Mouse (Mus musculus): ENCODE measurements around the gene Elovl6. TPM values are rescaled to one million over a fixed set of nuclear protein-coding genes. Genes with fewer than 3 reads are reported as not detected.

The Elovl6 gene
- polyA plus RNA-seq, 1 experiment from 2014 or later = 24.4 TPM

- H3K4me3 ChIP-seq (ENCODE audit: low read depth, low read length) = no peak overlapping the region
- 0 out of 2 replicates have a peak, but pooled peaks cover 5% of the 10 kb centered on the region for H3K36me3 ChIP-seq (ENCODE audit: control insufficient read depth, insufficient read depth, low read length)
- DNase-seq (ENCODE audit: low spot score) = no peak
- H3K4me2 ChIP-seq (ENCODE audit: low read length) = no peak overlapping the region
- H3K27ac ChIP-seq (ENCODE audit: low read depth, low read length) = no peak overlapping the region
- no peak overlapping the region for H3K9ac ChIP-seq (ENCODE audit: low read length)
- no peaks in the 10 kb centered on the region for H3K4me1 ChIP-seq (ENCODE audit: control insufficient read depth, insufficient read depth, low read length)
- ATAC-seq = no peak
- no peaks in the 10 kb centered on the region for H3K9me3 ChIP-seq (replicated peaks; ENCODE audit: control insufficient read depth, low read length)
- no peaks in the 10 kb centered on the region for H3K27me3 ChIP-seq (replicated peaks; ENCODE audit: control insufficient read depth, insufficient read depth, low read length)
- 90% methylated on average over 2 of the region's 2 CpGs for WGBS
Observed at GRCm38 (mm10) chr3:129566013-129566412, 33.9 kb downstream of the Elovl6 start.

- H3K9ac ChIP-seq (ENCODE audit: low read length) = no peak overlapping the region
- DNase-seq (ENCODE audit: low spot score) (no peak), ATAC-seq (no peak)
- no peak overlapping the region for H3K4me3 ChIP-seq (ENCODE audit: low read depth, low read length)
- 0 out of 2 replicates have a peak, but pooled peaks cover 5% of the 10 kb centered on the region for H3K36me3 ChIP-seq (ENCODE audit: control insufficient read depth, insufficient read depth, low read length)
- H3K4me2 ChIP-seq (ENCODE audit: low read length) = no peak overlapping the region
- no peaks in the 10 kb centered on the region for H3K9me3 ChIP-seq (replicated peaks; ENCODE audit: control insufficient read depth, low read length)
- H3K27ac ChIP-seq (ENCODE audit: low read depth, low read length) = no peak overlapping the region
- WGBS = 82% methylated on average over 5 of the region's 5 CpGs
- no peaks in the 10 kb centered on the region for H3K27me3 ChIP-seq (replicated peaks; ENCODE audit: control insufficient read depth, insufficient read depth, low read length)
- no peaks in the 10 kb centered on the region for H3K4me1 ChIP-seq (ENCODE audit: control insufficient read depth, insufficient read depth, low read length)
Observed at GRCm38 (mm10) chr3:129566876-129567275, 34.7 kb downstream of the Elovl6 start.

- Histone ChIP-seq H3K4me1 (ENCODE audit: control insufficient read depth, insufficient read depth, low read length) (no peaks in the 10 kb centered on the region), H3K9me3 (replicated peaks; ENCODE audit: control insufficient read depth, low read length) (no peaks in the 10 kb centered on the region), H3K27me3 (replicated peaks; ENCODE audit: control insufficient read depth, insufficient read depth, low read length) (no peaks in the 10 kb centered on the region), H3K4me2 (ENCODE audit: low read length) (no peak overlapping the region), H3K27ac (ENCODE audit: low read depth, low read length) (no peak overlapping the region), H3K9ac (ENCODE audit: low read length) (no peak overlapping the region), H3K36me3 (ENCODE audit: control insufficient read depth, insufficient read depth, low read length) (0 out of 2 replicates have a peak, but pooled peaks cover 2% of the 10 kb centered on the region), H3K4me3 (ENCODE audit: low read depth, low read length) (no peak overlapping the region)
- WGBS = 71% methylated on average over 7 of the region's 7 CpGs
- no peak for DNase-seq (ENCODE audit: low spot score)
- ATAC-seq = no peak
Observed at GRCm38 (mm10) chr3:129568506-129568905, 36.4 kb downstream of the Elovl6 start.

- DNase-seq (ENCODE audit: low spot score) = no peak
- WGBS = 93% methylated on average over 8 of the region's 8 CpGs
- no peak overlapping the region for H3K4me2 ChIP-seq (ENCODE audit: low read length)
- no peaks in the 10 kb centered on the region for H3K27me3 ChIP-seq (replicated peaks; ENCODE audit: control insufficient read depth, insufficient read depth, low read length)
- H3K27ac ChIP-seq (ENCODE audit: low read depth, low read length) = no peak overlapping the region
- no peaks in the 10 kb centered on the region for H3K9me3 ChIP-seq (replicated peaks; ENCODE audit: control insufficient read depth, low read length)
- no peak overlapping the region for H3K9ac ChIP-seq (ENCODE audit: low read length)
- H3K4me3 ChIP-seq (ENCODE audit: low read depth, low read length) = no peak overlapping the region
- H3K4me1 ChIP-seq (ENCODE audit: control insufficient read depth, insufficient read depth, low read length) = no peaks in the 10 kb centered on the region
- ATAC-seq = no peak
- 0 out of 2 replicates have a peak, but pooled peaks cover 2% of the 10 kb centered on the region for H3K36me3 ChIP-seq (ENCODE audit: control insufficient read depth, insufficient read depth, low read length)
Observed at GRCm38 (mm10) chr3:129570989-129571388, 38.8 kb downstream of the Elovl6 start.

GRCm38 (mm10) chr3:129571642-129572041, 39.5 kb downstream of the Elovl6 start:
- no peak overlapping the region for H3K9ac ChIP-seq (ENCODE audit: low read length)
- no peaks in the 10 kb centered on the region for H3K27me3 ChIP-seq (replicated peaks; ENCODE audit: control insufficient read depth, insufficient read depth, low read length)
- 0 out of 2 replicates have a peak, but pooled peaks cover 5% of the 10 kb centered on the region for H3K36me3 ChIP-seq (ENCODE audit: control insufficient read depth, insufficient read depth, low read length)
- no peaks in the 10 kb centered on the region for H3K4me1 ChIP-seq (ENCODE audit: control insufficient read depth, insufficient read depth, low read length)
- DNase-seq (ENCODE audit: low spot score) (no peak), ATAC-seq (no peak)
- no peak overlapping the region for H3K27ac ChIP-seq (ENCODE audit: low read depth, low read length)
- no peaks in the 10 kb centered on the region for H3K9me3 ChIP-seq (replicated peaks; ENCODE audit: control insufficient read depth, low read length)
- WGBS = 86% methylated on average over 5 of the region's 5 CpGs
- no peak overlapping the region for H3K4me3 ChIP-seq (ENCODE audit: low read depth, low read length)
- H3K4me2 ChIP-seq (ENCODE audit: low read length) = no peak overlapping the region

- no peak overlapping the region for H3K4me3 ChIP-seq (ENCODE audit: low read depth, low read length)
- ATAC-seq (no peak), DNase-seq (ENCODE audit: low spot score) (no peak)
- H3K36me3 ChIP-seq (ENCODE audit: control insufficient read depth, insufficient read depth, low read length) = 0 out of 2 replicates have a peak, but pooled peaks cover 6% of the 10 kb centered on the region
- no peaks in the 10 kb centered on the region for H3K4me1 ChIP-seq (ENCODE audit: control insufficient read depth, insufficient read depth, low read length)
- no peak overlapping the region for H3K4me2 ChIP-seq (ENCODE audit: low read length)
- H3K27ac ChIP-seq (ENCODE audit: low read depth, low read length) = no peak overlapping the region
- 37% methylated on average over 4 of the region's 4 CpGs for WGBS
- H3K27me3 ChIP-seq (replicated peaks; ENCODE audit: control insufficient read depth, insufficient read depth, low read length) = no peaks in the 10 kb centered on the region
- H3K9ac ChIP-seq (ENCODE audit: low read length) = no peak overlapping the region
- H3K9me3 ChIP-seq (replicated peaks; ENCODE audit: control insufficient read depth, low read length) = no peaks in the 10 kb centered on the region
Observed at GRCm38 (mm10) chr3:129572959-129573358, 40.8 kb downstream of the Elovl6 start.

GRCm38 (mm10) chr3:129573609-129574008, 41.5 kb downstream of the Elovl6 start:
- Histone ChIP-seq H3K9ac (ENCODE audit: low read length) (no peak overlapping the region), H3K36me3 (ENCODE audit: control insufficient read depth, insufficient read depth, low read length) (0 out of 2 replicates have a peak, but pooled peaks cover 6% of the 10 kb centered on the region), H3K27ac (ENCODE audit: low read depth, low read length) (no peak overlapping the region), H3K27me3 (replicated peaks; ENCODE audit: control insufficient read depth, insufficient read depth, low read length) (no peaks in the 10 kb centered on the region), H3K4me3 (ENCODE audit: low read depth, low read length) (no peak overlapping the region), H3K4me2 (ENCODE audit: low read length) (no peak overlapping the region), H3K9me3 (replicated peaks; ENCODE audit: control insufficient read depth, low read length) (no peaks in the 10 kb centered on the region), H3K4me1 (ENCODE audit: control insufficient read depth, insufficient read depth, low read length) (no peaks in the 10 kb centered on the region)
- DNase-seq (ENCODE audit: low spot score) = no peak
- no peak for ATAC-seq
- WGBS = 81% methylated on average over 4 of the region's 4 CpGs

GRCm38 (mm10) chr3:129575086-129575485, 42.9 kb downstream of the Elovl6 start:
- Histone ChIP-seq H3K27me3 (replicated peaks; ENCODE audit: control insufficient read depth, insufficient read depth, low read length) (no peaks in the 10 kb centered on the region), H3K9ac (ENCODE audit: low read length) (no peak overlapping the region), H3K36me3 (ENCODE audit: control insufficient read depth, insufficient read depth, low read length) (0 out of 2 replicates have a peak, but pooled peaks cover 6% of the 10 kb centered on the region), H3K4me2 (ENCODE audit: low read length) (no peak overlapping the region), H3K4me1 (ENCODE audit: control insufficient read depth, insufficient read depth, low read length) (no peaks in the 10 kb centered on the region), H3K9me3 (replicated peaks; ENCODE audit: control insufficient read depth, low read length) (no peaks in the 10 kb centered on the region), H3K4me3 (ENCODE audit: low read depth, low read length) (no peak overlapping the region), H3K27ac (ENCODE audit: low read depth, low read length) (no peak overlapping the region)
- no peak for DNase-seq (ENCODE audit: low spot score)
- ATAC-seq = no peak
- WGBS = 89% methylated on average over 4 of the region's 4 CpGs

- H3K27me3 ChIP-seq (replicated peaks; ENCODE audit: control insufficient read depth, insufficient read depth, low read length) = no peaks in the 10 kb centered on the region
- DNase-seq (ENCODE audit: low spot score) (no peak), ATAC-seq (no peak)
- no peak overlapping the region for H3K4me3 ChIP-seq (ENCODE audit: low read depth, low read length)
- 96% methylated on average over 6 of the region's 6 CpGs for WGBS
- H3K9me3 ChIP-seq (replicated peaks; ENCODE audit: control insufficient read depth, low read length) = no peaks in the 10 kb centered on the region
- no peak overlapping the region for H3K9ac ChIP-seq (ENCODE audit: low read length)
- no peak overlapping the region for H3K4me2 ChIP-seq (ENCODE audit: low read length)
- H3K27ac ChIP-seq (ENCODE audit: low read depth, low read length) = no peak overlapping the region
- 0 out of 2 replicates have a peak, but pooled peaks cover 4% of the 10 kb centered on the region for H3K36me3 ChIP-seq (ENCODE audit: control insufficient read depth, insufficient read depth, low read length)
- H3K4me1 ChIP-seq (ENCODE audit: control insufficient read depth, insufficient read depth, low read length) = peaks cover 4% of the 10 kb centered on the region; the same call in 1 of the 2 replicates
Observed at GRCm38 (mm10) chr3:129576522-129576921, 44.4 kb downstream of the Elovl6 start.

Measured in forebrain, embryonic 14.5 days (tissue).